Mouse (Mus musculus): ENCODE measurements around the gene Nceh1. TPM values are rescaled to one million over a fixed set of nuclear protein-coding genes. Genes with fewer than 3 reads are reported as not detected.

The Nceh1 gene
- total and polyA plus RNA-seq, 3 experiments = 8.5 to 11.8 (median 9.2) TPM

DNA sequence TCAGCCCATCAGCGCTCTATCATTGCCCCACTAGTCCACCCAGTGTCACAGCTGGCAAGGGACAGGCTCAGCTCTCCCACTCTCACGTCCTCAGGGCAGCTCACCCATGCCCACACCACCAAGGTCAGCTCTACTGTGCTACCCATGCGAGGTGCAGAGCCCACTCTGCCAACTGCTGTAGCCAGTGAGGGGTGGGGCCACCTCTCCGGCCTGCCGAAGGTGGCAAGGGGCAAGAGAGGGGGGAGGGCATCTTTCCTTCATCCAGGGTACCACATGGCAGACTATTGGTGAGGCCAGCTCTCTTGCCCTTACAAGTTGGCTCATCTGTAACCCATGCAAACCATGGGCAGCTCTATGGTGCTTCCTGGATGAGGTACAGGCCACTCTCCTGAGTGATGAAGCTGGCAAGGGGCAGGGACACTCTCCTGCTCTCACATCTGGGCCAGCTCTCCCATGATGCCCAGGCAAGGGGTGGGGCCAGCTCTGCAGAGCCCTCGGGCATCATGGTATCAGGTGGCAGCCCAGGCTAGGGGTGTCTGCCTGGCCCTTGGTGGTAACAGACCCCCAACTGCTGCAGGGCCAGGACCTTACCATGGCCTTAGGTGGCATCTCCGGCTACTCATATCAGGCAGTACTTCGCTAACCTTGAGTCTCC, 12.9 kb downstream of the Nceh1 start:
- no peak overlapping the region for H3K9ac ChIP-seq (ENCODE audit: insufficient read depth, low read depth)

DNA sequence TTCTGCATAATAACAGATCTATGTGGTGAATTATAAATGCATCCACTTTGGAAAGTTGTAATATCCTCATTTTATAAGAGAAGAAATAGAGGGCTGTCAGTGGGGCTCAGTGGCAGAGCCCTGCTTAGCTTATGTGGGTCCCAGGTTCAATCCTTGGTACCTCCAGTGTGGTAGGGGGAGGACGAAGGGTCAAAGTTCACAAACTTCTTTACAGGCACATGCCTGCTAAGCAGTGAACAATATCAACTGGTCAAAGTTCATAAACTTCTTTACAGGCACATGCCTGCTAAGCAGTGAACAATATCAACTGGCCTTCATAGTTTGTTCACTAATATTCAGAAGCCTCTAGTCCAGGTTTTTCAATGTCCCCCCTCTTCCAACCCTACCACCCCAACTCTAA, 13.8 kb downstream of the Nceh1 start:
- dilution Hi-C loops (cut with MboI; ENCODE audit: extremely low pct_ligation_motif_present, extremely low pct_unique_long_range_greater_than_20kb, low sequenced_read_pairs) = no loop called here
- H3K79me2 ChIP-seq (replicated peaks; ENCODE audit: control insufficient read depth, extremely low read depth, insufficient read depth, poor library complexity, severe bottlenecking) = no peaks in the 10 kb centered on the region
- no peaks in the 10 kb centered on the region for H3K27me3 ChIP-seq (replicated peaks)
- no peak overlapping the region for H3K4me2 ChIP-seq (ENCODE audit: insufficient read depth, low read depth, poor library complexity, severe bottlenecking)
- no peak overlapping the region for H3K27ac ChIP-seq (ENCODE audit: insufficient read depth, low read depth)
- DNase-seq (ENCODE audit: extremely low read depth) = no peak
- in situ Hi-C loops (cut with MboI; ENCODE audit: low pct_ligation_motif_present, low pct_unique_long_range_greater_than_20kb, low sequenced_read_pairs) = no loop called here
- H3K4me3 ChIP-seq (replicated peaks in 1 of 3; ENCODE audit: low read depth in 2 of 3, low read length in 2 of 3, poor library complexity in 1 of 3) = no peak overlapping the region
- peaks cover 0 to 50% of the 10 kb centered on the region in 2 experiments for H3K36me3 ChIP-seq (replicated peaks in 1 of 2; ENCODE audit: control insufficient read depth in 1 of 2, insufficient read depth in 1 of 2, low read length in 1 of 2)
- TF ChIP-seq NELFE (IDR thresholded peaks at IDR 0.05; ENCODE audit: low read depth, low read length) = no peak
- TF ChIP-seq SMC3 (IDR thresholded peaks at IDR 0.05; ENCODE audit: low read depth, low read length) = no peak
- no peak for TF ChIP-seq ZNF384 (IDR thresholded peaks at IDR 0.05; ENCODE audit: low read depth, low read length)
- no peak for TF ChIP-seq JUND (conservative IDR thresholded peaks at IDR 0.05; ENCODE audit: low read depth, low read length)
- no peak for TF ChIP-seq POLR2A (IDR thresholded peaks at IDR 0.05; ENCODE audit: low read depth, low read length)
- TF ChIP-seq CTCF (conservative IDR thresholded peaks at IDR 0.05 in 1 of 2, IDR thresholded peaks at IDR 0.05 in 1 of 2; ENCODE audit: low read depth in 2 of 2, low read length in 2 of 2) = no peak
- TF ChIP-seq ZKSCAN1 (IDR thresholded peaks at IDR 0.05; ENCODE audit: borderline replicate concordance, low read depth, low read length) = no peak
- TF ChIP-seq EP300 (IDR thresholded peaks at IDR 0.05; ENCODE audit: low read length) = no peak
- TF ChIP-seq POLR2AphosphoS2 (IDR thresholded peaks at IDR 0.05; ENCODE audit: low read depth, low read length) = no peak
- no peak for TF ChIP-seq CHD2 (IDR thresholded peaks at IDR 0.05; ENCODE audit: low read length)
- no peak for TF ChIP-seq BHLHE40 (IDR thresholded peaks at IDR 0.05; ENCODE audit: low read depth, low read length)
- no peak for TF ChIP-seq MEF2A (IDR thresholded peaks at IDR 0.05; ENCODE audit: borderline replicate concordance, low read depth, low read length)
- TF ChIP-seq MAZ (IDR thresholded peaks at IDR 0.05; ENCODE audit: low read depth, low read length) = no peak
- TF ChIP-seq JUN (IDR thresholded peaks at IDR 0.05; ENCODE audit: insufficient read depth, low read depth, low read length) = no peak
- no peak for TF ChIP-seq TCF12 (IDR thresholded peaks at IDR 0.05; ENCODE audit: low read depth, low read length)
- TF ChIP-seq SIN3A (IDR thresholded peaks at IDR 0.05; ENCODE audit: low read length) = no peak
- TF ChIP-seq TBP (conservative IDR thresholded peaks at IDR 0.05; ENCODE audit: low read depth, low read length) = no peak
- no peak for TF ChIP-seq RCOR1 (conservative IDR thresholded peaks at IDR 0.05; ENCODE audit: low read depth, low read length)
- H3K9me3 ChIP-seq (replicated peaks; ENCODE audit: low read length) = no peaks in the 10 kb centered on the region
- H3K4me1 ChIP-seq (ENCODE audit: control insufficient read depth in 1 of 2, insufficient read depth in 2 of 2) = peaks cover 0 to 31% of the 10 kb centered on the region in 2 experiments; a peak in 2 of 4 replicates
- H3K9ac ChIP-seq (ENCODE audit: insufficient read depth, low read depth) = no peak overlapping the region

More for the DNA sequence above, 12.9 kb downstream of the Nceh1 start:
- H3K27ac ChIP-seq (ENCODE audit: insufficient read depth, low read depth) = no peak overlapping the region
- DNase-seq (ENCODE audit: extremely low read depth) = no peak
- peaks cover 0 to 23% of the 10 kb centered on the region in 2 experiments; a peak in 2 of 4 replicates for H3K4me1 ChIP-seq (ENCODE audit: control insufficient read depth in 1 of 2, insufficient read depth in 2 of 2)
- H3K4me2 ChIP-seq (ENCODE audit: insufficient read depth, low read depth, poor library complexity, severe bottlenecking) = no peak overlapping the region
- dilution Hi-C loops (cut with MboI; ENCODE audit: extremely low pct_ligation_motif_present, extremely low pct_unique_long_range_greater_than_20kb, low sequenced_read_pairs) = no loop called here
- H3K36me3 ChIP-seq (replicated peaks in 1 of 2; ENCODE audit: control insufficient read depth in 1 of 2, insufficient read depth in 1 of 2, low read length in 1 of 2) = peaks cover 0 to 58% of the 10 kb centered on the region in 2 experiments
- TF ChIP-seq USF1 (IDR thresholded peaks at IDR 0.05; ENCODE audit: low read depth, low read length) = no peak
- TF ChIP-seq JUND (conservative IDR thresholded peaks at IDR 0.05; ENCODE audit: low read depth, low read length) = no peak
- no peak for TF ChIP-seq IRF4 (IDR thresholded peaks at IDR 0.05; ENCODE audit: low read depth, low read length)
- no peak for TF ChIP-seq HCFC1 (IDR thresholded peaks at IDR 0.05; ENCODE audit: low read depth, low read length)
- TF ChIP-seq MAFK (IDR thresholded peaks at IDR 0.05; ENCODE audit: insufficient replicate concordance, low read length) = no peak
- TF ChIP-seq NELFE (IDR thresholded peaks at IDR 0.05; ENCODE audit: low read depth, low read length) = no peak
- no peak for TF ChIP-seq ETS1 (conservative IDR thresholded peaks at IDR 0.05; ENCODE audit: low read depth, low read length)
- no peak for TF ChIP-seq BHLHE40 (IDR thresholded peaks at IDR 0.05; ENCODE audit: low read depth, low read length)
- no peak for TF ChIP-seq SIN3A (IDR thresholded peaks at IDR 0.05; ENCODE audit: low read length)
- TF ChIP-seq PAX5 (IDR thresholded peaks at IDR 0.05; ENCODE audit: low read length) = no peak
- no peak for TF ChIP-seq E2F4 (IDR thresholded peaks at IDR 0.05; ENCODE audit: insufficient replicate concordance, low read depth, low read length)
- in situ Hi-C loops (cut with MboI; ENCODE audit: low pct_ligation_motif_present, low pct_unique_long_range_greater_than_20kb, low sequenced_read_pairs) = no loop called here
- H3K79me2 ChIP-seq (replicated peaks; ENCODE audit: control insufficient read depth, extremely low read depth, insufficient read depth, poor library complexity, severe bottlenecking) = no peaks in the 10 kb centered on the region
- no peaks in the 10 kb centered on the region for H3K27me3 ChIP-seq (replicated peaks)
- no peak overlapping the region for H3K4me3 ChIP-seq (replicated peaks in 1 of 3; ENCODE audit: low read depth in 2 of 3, low read length in 2 of 3, poor library complexity in 1 of 3)
- no peaks in the 10 kb centered on the region for H3K9me3 ChIP-seq (replicated peaks; ENCODE audit: low read length)
